Comparison of ENCODE assay signal across 19 mouse cellular contexts in the genomic region with DNA sequence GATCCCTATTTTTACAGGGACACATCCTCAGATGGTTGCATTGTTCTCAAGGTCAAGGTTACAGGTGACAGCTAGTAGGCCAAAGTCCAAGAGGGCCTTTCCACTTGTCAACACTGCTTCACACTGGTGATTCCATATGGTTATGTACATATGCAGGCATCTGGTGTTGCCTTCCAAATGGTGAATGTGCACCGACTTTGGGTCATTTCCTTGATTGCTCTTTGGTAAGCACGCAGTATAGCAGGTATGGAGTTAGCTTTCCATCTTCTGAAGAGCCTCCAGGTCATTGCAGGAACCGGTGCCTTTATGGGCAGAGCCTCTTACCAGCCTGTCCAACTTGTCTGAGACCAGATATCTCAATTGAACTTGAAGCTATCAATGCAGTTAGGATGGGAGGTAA. TPM values are rescaled to one million over a fixed set of nuclear protein-coding genes. Genes with fewer than 3 reads are reported as not detected.
DNase-seq lines count a peak whose midpoint lies in the region; ATAC-seq and TF ChIP-seq lines count a peak whose summit lies in the region.
"Had no signal": no experiment of that assay in that cellular context is flagged by ENCODE, and none has a peak within 500 bp of the region (broad histone marks: within the 10 kb centered on the region; RNA-seq: fewer than 3 reads in every experiment).

No protein-coding gene starts in this region.

- TF ChIP-seq CTCF in embryonic fibroblast, embryonic 13.5 days (IDR thresholded peaks at IDR 0.05; ENCODE audit: borderline replicate concordance, insufficient read depth, low read length): no peak
- no peak for TF ChIP-seq CTCF in stomach, postnatal 0 days (IDR thresholded peaks at IDR 0.05; ENCODE audit: low read depth)

- H3K27me3 ChIP-seq in hindbrain, embryonic 10.5 days (ENCODE audit: insufficient read depth, poor library complexity, severe bottlenecking): no peaks in the 10 kb centered on the region
- no peaks in the 10 kb centered on the region for H3K27me3 ChIP-seq in hindbrain, embryonic 16.5 days (replicated peaks; ENCODE audit: control insufficient read depth, insufficient read depth, low read length)
- no peaks in the 10 kb centered on the region for H3K27me3 ChIP-seq in neural tube, embryonic 15.5 days (replicated peaks)
- no peaks in the 10 kb centered on the region for H3K27me3 ChIP-seq in stomach, postnatal 0 days (ENCODE audit: control insufficient read depth, insufficient read depth, low read length)
- H3K27me3 ChIP-seq: embryonic facial prominence, embryonic 15.5 days; forebrain, embryonic 12.5 days; Patski had no signal

- H3K4me2 ChIP-seq in hindbrain, embryonic 16.5 days (ENCODE audit: low read length): no peak overlapping the region
- H3K4me2 ChIP-seq in neural tube, embryonic 15.5 days: no peak overlapping the region
- no peak overlapping the region for H3K4me2 ChIP-seq in stomach, postnatal 0 days (replicated peaks; ENCODE audit: low read depth)
- H3K4me2 ChIP-seq: embryonic facial prominence, embryonic 15.5 days; forebrain, embryonic 12.5 days had no signal

- H3K9me3 ChIP-seq in hindbrain, embryonic 10.5 days: no peaks in the 10 kb centered on the region
- no peaks in the 10 kb centered on the region for H3K9me3 ChIP-seq in hindbrain, embryonic 16.5 days (ENCODE audit: control insufficient read depth, low read length)
- H3K9me3 ChIP-seq in neural tube, embryonic 15.5 days (replicated peaks): no peaks in the 10 kb centered on the region
- no peaks in the 10 kb centered on the region for H3K9me3 ChIP-seq in stomach, postnatal 0 days (ENCODE audit: control insufficient read depth, low read length)
- H3K9me3 ChIP-seq: embryonic facial prominence, embryonic 15.5 days; forebrain, embryonic 12.5 days had no signal

- 82% methylated on average over 3 of the region's 3 CpGs for WGBS in hindbrain, embryonic 10.5 days
- WGBS in hindbrain, embryonic 16.5 days: 70% methylated on average over 3 of the region's 3 CpGs
- WGBS in neural tube, embryonic 15.5 days: 77% methylated on average over 3 of the region's 3 CpGs
- 59% methylated on average over 3 of the region's 3 CpGs for WGBS in stomach, postnatal 0 days

- no peak overlapping the region for H3K4me3 ChIP-seq in hindbrain, embryonic 10.5 days
- H3K4me3 ChIP-seq in hindbrain, embryonic 16.5 days (ENCODE audit: low read length): no peak overlapping the region
- no peak overlapping the region for H3K4me3 ChIP-seq in neural tube, embryonic 15.5 days (replicated peaks)
- H3K4me3 ChIP-seq in embryonic fibroblast, embryonic 13.5 days (ENCODE audit: insufficient read depth, low read length): no peak overlapping the region
- no peak overlapping the region for H3K4me3 ChIP-seq in stomach, postnatal 0 days (ENCODE audit: low read depth, low read length)
- H3K4me3 ChIP-seq: embryonic facial prominence, embryonic 15.5 days; forebrain, embryonic 12.5 days had no signal

- ATAC-seq in hindbrain, embryonic 16.5 days: no peak
- no peak for ATAC-seq in neural tube, embryonic 15.5 days (ENCODE audit: low FRiP score)
- ATAC-seq in stomach, postnatal 0 days (ENCODE audit: low FRiP score, low TSS enrichment): 0 out of 2 replicates have a peak, but pooled peaks have one; percentile 15
- ATAC-seq: inflammation-experienced regulatory T-cells, adult 6 months; Patski had no signal

- H3K4me1 ChIP-seq in hindbrain, embryonic 10.5 days (replicated peaks): peaks cover 21% of the 10 kb centered on the region
- peaks cover 20% of the 10 kb centered on the region for H3K4me1 ChIP-seq in hindbrain, embryonic 16.5 days (ENCODE audit: control insufficient read depth, insufficient read depth, low read depth, low read length)
- H3K4me1 ChIP-seq in neural tube, embryonic 15.5 days: peaks cover 38% of the 10 kb centered on the region
- H3K4me1 ChIP-seq in embryonic fibroblast, embryonic 13.5 days (ENCODE audit: control insufficient read depth, insufficient read depth, low read length): peaks cover 7% of the 10 kb centered on the region; the same call in 1 of the 2 replicates
- H3K4me1 ChIP-seq in stomach, postnatal 0 days (replicated peaks; ENCODE audit: control insufficient read depth, insufficient read depth): 0 out of 2 replicates have a peak, but pooled peaks cover 2% of the 10 kb centered on the region

- no peak for TF ChIP-seq EP300 in stomach, postnatal 0 days (optimal IDR thresholded peaks at IDR 0.05)

- peak; percentile 24; the same call in 1 of the 2 replicates for TF ChIP-seq POLR2A in embryonic fibroblast, embryonic 13.5 days (IDR thresholded peaks at IDR 0.05; ENCODE audit: low read depth, low read length)

- H3K36me3 ChIP-seq in hindbrain, embryonic 10.5 days: peaks cover 68% of the 10 kb centered on the region
- peaks cover 15% of the 10 kb centered on the region for H3K36me3 ChIP-seq in hindbrain, embryonic 16.5 days (ENCODE audit: control insufficient read depth, insufficient read depth, low read length)
- H3K36me3 ChIP-seq in neural tube, embryonic 15.5 days: peaks cover 41% of the 10 kb centered on the region
- peaks cover 7% of the 10 kb centered on the region; the same call in 1 of the 2 replicates for H3K36me3 ChIP-seq in stomach, postnatal 0 days (ENCODE audit: control insufficient read depth, insufficient read depth, low read length)

- no peak overlapping the region for H3K9ac ChIP-seq in hindbrain, embryonic 16.5 days (ENCODE audit: low read depth, low read length)
- H3K9ac ChIP-seq in neural tube, embryonic 15.5 days (replicated peaks): no peak overlapping the region
- H3K9ac ChIP-seq in stomach, postnatal 0 days (ENCODE audit: low read length): no peak overlapping the region
- H3K9ac ChIP-seq: embryonic facial prominence, embryonic 15.5 days; forebrain, embryonic 12.5 days had no signal

- H3K27ac ChIP-seq in hindbrain, embryonic 10.5 days: no peak overlapping the region
- H3K27ac ChIP-seq in hindbrain, embryonic 16.5 days (ENCODE audit: low read depth, low read length): no peak overlapping the region
- no peak overlapping the region for H3K27ac ChIP-seq in neural tube, embryonic 15.5 days (replicated peaks)
- no peak overlapping the region for H3K27ac ChIP-seq in embryonic fibroblast, embryonic 13.5 days (ENCODE audit: insufficient read depth, low read length)
- no peak overlapping the region for H3K27ac ChIP-seq in stomach, postnatal 0 days (replicated peaks)
- H3K27ac ChIP-seq: embryonic facial prominence, embryonic 15.5 days; forebrain, embryonic 12.5 days had no signal

- peak; percentile 16 for DNase-seq in hindbrain, embryonic 10.5 days (ENCODE audit: low spot score)
- DNase-seq in neural tube, embryonic 10.5 days (ENCODE audit: extremely low spot score, low spot score): peak; percentile 31
- no peak for DNase-seq in stomach, postnatal 0 days (ENCODE audit: low spot score)
- no peak for DNase-seq in left cerebral cortex, adult 8-10 months (ENCODE audit: low spot score in 2 of 2)
- DNase-seq in right cerebral cortex, postnatal 25 days: no peak
- DNase-seq: cerebellum, adult 8-10 months; heart, postnatal 14 days; kidney, postnatal 14 days; thymus, adult 18-20 months had no signal

RNA-seq across cellular contexts. Expression of gene Hnrnpdl, which starts 6.8 kb away (rescaled TPM):
- 193 and 212 TPM in 2 replicates for polyA plus RNA-seq in hindbrain, embryonic 10.5 days (2016; fragmentation: Nextera tagmentation; extraction: Ambion mirVana)
- 158 and 173 TPM in 2 replicates for polyA plus RNA-seq in hindbrain, embryonic 16.5 days (2015; fragmentation: Nextera tagmentation; extraction: Ambion mirVana)
- polyA plus RNA-seq in neural tube, embryonic 15.5 days (2015; fragmentation: Nextera tagmentation; extraction: Ambion mirVana): 172 and 181 TPM in 2 replicates
- 155 and 231 TPM in 2 replicates for polyA plus RNA-seq in embryonic fibroblast, embryonic 13.5 days (2011; ENCODE audit: insufficient read length, low read depth, missing spikeins)
- polyA plus RNA-seq in stomach, postnatal 0 days (2015; fragmentation: Nextera tagmentation; extraction: Ambion mirVana): 58.8 and 58.9 TPM in 2 replicates
- total RNA-seq in left cerebral cortex, adult 8-10 months (2022): 100 to 1,000 TPM; 163 to 200 (median 198) TPM

RNA-seq across cellular contexts. Expression of gene Enoph1, which starts 7.1 kb away (rescaled TPM):
- 46.9 and 52.1 TPM in 2 replicates for polyA plus RNA-seq in hindbrain, embryonic 10.5 days (2016; fragmentation: Nextera tagmentation; extraction: Ambion mirVana)
- 56.9 and 62.2 TPM in 2 replicates for polyA plus RNA-seq in hindbrain, embryonic 16.5 days (2015; fragmentation: Nextera tagmentation; extraction: Ambion mirVana)
- 52.3 and 53.4 TPM in 2 replicates for polyA plus RNA-seq in neural tube, embryonic 15.5 days (2015; fragmentation: Nextera tagmentation; extraction: Ambion mirVana)
- polyA plus RNA-seq in embryonic fibroblast, embryonic 13.5 days (2011; ENCODE audit: insufficient read length, low read depth, missing spikeins): 20.1 and 23.7 TPM in 2 replicates
- 23.4 and 23.5 TPM in 2 replicates for polyA plus RNA-seq in stomach, postnatal 0 days (2015; fragmentation: Nextera tagmentation; extraction: Ambion mirVana)
- 10 to 100 TPM; 47.3 to 54.4 (median 52.2) TPM for total RNA-seq in left cerebral cortex, adult 8-10 months (2022)

RNA-seq across cellular contexts. Expression of gene 4930524J08Rik, which starts 53.8 kb away (rescaled TPM):
- 1.7 and 1.9 TPM in 2 replicates for polyA plus RNA-seq in hindbrain, embryonic 10.5 days (2016; fragmentation: Nextera tagmentation; extraction: Ambion mirVana)
- polyA plus RNA-seq in hindbrain, embryonic 16.5 days (2015; fragmentation: Nextera tagmentation; extraction: Ambion mirVana): 2.7 and 2.8 TPM in 2 replicates
- polyA plus RNA-seq in neural tube, embryonic 15.5 days (2015; fragmentation: Nextera tagmentation; extraction: Ambion mirVana): 2.3 TPM in 2 replicates
- polyA plus RNA-seq in embryonic fibroblast, embryonic 13.5 days (2011; ENCODE audit: insufficient read length, low read depth, missing spikeins): 2.4 and 2.5 TPM in 2 replicates
- 1.9 and 2.6 TPM in 2 replicates for polyA plus RNA-seq in stomach, postnatal 0 days (2015; fragmentation: Nextera tagmentation; extraction: Ambion mirVana)
- total RNA-seq in left cerebral cortex, adult 8-10 months (2022): 1 to 10 TPM; 1.1 to 3.3 (median 1.6) TPM
- total RNA-seq: gastrocnemius, adult 18-20 months; monocyte, adult 5-6 weeks; neutrophil, adult 5-6 weeks had no signal
- polyA plus RNA-seq: inflammation-experienced regulatory T-cells, adult 6 months had no signal

RNA-seq across cellular contexts. Expression of gene Hnrnpd, which starts 53.9 kb away (rescaled TPM):
- polyA plus RNA-seq in hindbrain, embryonic 10.5 days (2016; fragmentation: Nextera tagmentation; extraction: Ambion mirVana): 247 and 280 TPM in 2 replicates
- 28.9 and 81.2 TPM in 2 replicates for polyA plus RNA-seq in hindbrain, embryonic 16.5 days (2015; fragmentation: Nextera tagmentation; extraction: Ambion mirVana)
- polyA plus RNA-seq in neural tube, embryonic 15.5 days (2015; fragmentation: Nextera tagmentation; extraction: Ambion mirVana): 128 and 147 TPM in 2 replicates
- polyA plus RNA-seq in embryonic fibroblast, embryonic 13.5 days (2011; ENCODE audit: insufficient read length, low read depth, missing spikeins): 295 and 380 TPM in 2 replicates
- polyA plus RNA-seq in stomach, postnatal 0 days (2015; fragmentation: Nextera tagmentation; extraction: Ambion mirVana): 53.5 and 61.4 TPM in 2 replicates
- 100 to 1,000 TPM; 182 to 239 (median 222) TPM for total RNA-seq in left cerebral cortex, adult 8-10 months (2022)

Comparison
In these comparisons a context has a peak if more than half of its experiments do, and no peak if none do; other contexts are left out.
1. DNase-seq: peak in hindbrain, embryonic 10.5 days (single experiment) and neural tube, embryonic 10.5 days (single experiment); none in stomach, postnatal 0 days (single experiment), left cerebral cortex, adult 8-10 months (0 of 2) and right cerebral cortex, postnatal 25 days (single experiment).